Mouse (Mus musculus) left cerebral cortex, adult 8-10 months (tissue): Measurements from ENCODE around the gene Gfm1. TPM values are rescaled to one million over a fixed set of nuclear protein-coding genes. Genes with fewer than 3 reads are reported as not detected.
A peak's percentile ranks its signal among the peaks of the same experiment; 100 is the strongest.

ENCODE experiments used
- DNase-seq, 2 experiments: peaks; one replicate each; pipeline ENCODE4 v3.0.0; 2022; ENCODE audit warnings: low spot score in 2 of 2
- total RNA-seq, 4 experiments: library from RNA; stranded (reverse); gene quantifications; 2 replicates each; pipeline ENCODE4 v1.2.4; 2022

Gfm1 gene
- total RNA-seq: 10 to 100 TPM; 48.0 to 60.1 (median 52.6) TPM

DNA sequence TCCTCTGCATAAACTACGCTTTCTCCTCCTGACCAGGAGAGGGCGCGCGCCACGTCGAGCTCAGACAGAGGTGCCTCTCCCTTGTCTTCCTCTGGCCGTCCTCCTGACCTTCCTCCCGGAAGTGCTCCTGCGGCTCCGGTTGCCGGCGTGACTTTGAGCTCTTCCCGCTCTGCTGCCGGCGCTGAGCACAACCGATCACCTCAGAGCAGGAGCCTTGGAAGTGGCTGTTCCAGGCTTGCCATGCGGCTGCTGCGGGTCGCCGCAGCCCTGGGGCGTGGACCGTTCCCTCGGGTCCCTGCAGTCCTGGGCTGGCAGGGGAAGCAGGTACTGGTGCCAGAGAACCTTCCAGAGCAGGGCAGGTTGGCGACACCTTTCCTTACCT is at the start of gene Gfm1:
Gene Gfm1 (plus strand): TSS at position 98 of the 382 bp plus-strand sequence.
- peak; percentile 72 to 84 for DNase-seq

GRCm38 (mm10) chr3:67429338-67429998 is 428 bp upstream of the Gfm1 start:
- no peak for DNase-seq

GRCm38 (mm10) chr3:67434011-67434410 is 4.1 kb downstream of the Gfm1 start:
- no peak for DNase-seq

- no peak for DNase-seq
These were observed 17.2 kb downstream of the Gfm1 start for GRCm38 (mm10) chr3:67447143-67447542.

- DNase-seq: peak in 1 of 2 experiments; percentile 18
These were observed 19.8 kb downstream of the Gfm1 start for GRCm38 (mm10) chr3:67449660-67450059.

- DNase-seq: no peak
These were observed 20.8 kb downstream of the Gfm1 start for GRCm38 (mm10) chr3:67450601-67451210.

DNA sequence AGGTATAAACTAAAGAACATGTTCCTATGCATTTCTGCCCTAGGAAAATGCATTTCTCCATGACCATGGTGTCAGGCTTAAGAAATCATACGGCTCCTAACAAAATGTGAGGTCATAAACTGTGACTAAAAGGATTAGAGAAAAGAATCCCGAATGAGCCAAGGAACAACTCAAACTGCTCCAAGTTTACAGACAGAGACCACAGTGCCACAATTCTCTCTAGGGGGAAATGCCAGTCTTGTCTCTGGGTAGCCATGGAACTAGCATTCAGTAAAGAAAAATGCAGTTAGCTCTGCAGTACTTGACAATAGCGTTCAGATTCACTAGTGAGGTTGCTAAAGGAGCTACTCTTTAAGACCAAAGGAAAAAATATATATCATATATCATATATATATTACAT is 30.0 kb downstream of the Gfm1 start:
- no peak for DNase-seq

- DNase-seq: no peak
These were observed 32.1 kb downstream of the Gfm1 start for GRCm38 (mm10) chr3:67462015-67462414.

- no peak for DNase-seq
These were observed 32.7 kb downstream of the Gfm1 start for GRCm38 (mm10) chr3:67462578-67462977.

DNA sequence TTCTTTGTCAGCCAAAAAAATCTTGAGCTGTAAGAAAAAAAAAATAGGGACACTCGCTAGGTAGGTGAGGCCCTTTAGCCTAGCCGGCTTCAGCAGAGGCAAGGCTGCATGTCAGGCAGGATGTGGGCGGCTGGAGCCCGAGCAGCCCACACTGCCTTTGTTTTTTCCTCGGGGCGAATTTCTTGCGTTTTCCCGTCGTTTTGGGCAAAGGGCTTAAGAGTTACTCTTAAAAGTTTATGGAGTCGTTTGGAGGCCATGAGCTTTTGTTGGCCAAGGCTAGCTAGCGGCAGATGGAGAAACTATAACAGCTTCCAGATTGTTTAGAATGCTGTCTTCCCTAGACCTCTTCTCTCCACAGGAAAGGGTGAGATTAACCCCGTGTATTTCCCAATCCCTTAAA is 33.1 kb downstream of the Gfm1 start:
- DNase-seq: no peak

GRCm38 (mm10) chr3:67463450-67464372 is 33.8 kb downstream of the Gfm1 start, which contains the start of gene Lxn:
Lxn (minus strand) TSS chr3:67463926.
- DNase-seq: peak; percentile 46 to 57

GRCm38 (mm10) chr3:67466576-67466975 is 36.7 kb downstream of the Gfm1 start:
- no peak for DNase-seq

- DNase-seq: no peak
These were observed 37.4 kb downstream of the Gfm1 start for GRCm38 (mm10) chr3:67467281-67467680.

DNA sequence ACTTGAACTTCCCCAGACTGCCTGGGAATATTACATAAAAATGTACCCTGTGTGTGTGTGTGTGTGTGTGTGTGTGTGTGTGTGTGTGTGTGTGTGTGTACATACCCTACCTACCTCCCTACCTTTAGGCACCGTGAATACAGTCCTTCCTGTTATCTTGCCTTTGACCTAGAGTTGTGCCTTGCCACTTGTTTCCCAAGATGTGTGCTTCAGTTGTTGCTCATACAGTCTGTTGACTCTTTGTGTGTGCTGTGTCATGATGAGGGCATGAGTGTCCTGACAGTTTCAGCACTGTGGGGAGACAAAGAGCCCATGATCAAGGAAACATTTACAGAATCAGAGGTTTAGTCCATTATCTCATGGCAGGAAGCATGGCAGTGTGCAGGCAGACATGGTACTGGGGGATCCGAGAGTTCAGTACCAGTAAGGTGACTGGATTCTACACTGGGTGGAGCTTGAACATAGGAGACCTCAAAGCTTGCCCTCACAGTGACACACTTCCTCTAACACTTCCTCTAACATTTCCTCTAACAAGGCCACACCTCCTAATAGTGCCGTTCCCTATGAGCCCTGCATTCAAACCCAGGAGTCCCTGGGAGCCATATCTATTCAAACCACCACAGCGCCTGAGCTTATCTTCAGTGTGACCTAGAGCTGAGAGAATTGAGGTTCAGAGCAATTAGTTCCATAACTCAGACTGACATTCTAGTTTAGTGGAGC is 41.7 kb downstream of the Gfm1 start:
- DNase-seq: no peak

- DNase-seq: no peak
These were observed 43.5 kb downstream of the Gfm1 start for GRCm38 (mm10) chr3:67473438-67473837.

GRCm38 (mm10) chr3:67479806-67480205 is 49.9 kb downstream of the Gfm1 start:
- DNase-seq: no peak

- no peak for DNase-seq
These were observed 52.5 kb downstream of the Gfm1 start for GRCm38 (mm10) chr3:67482400-67482799.

DNA sequence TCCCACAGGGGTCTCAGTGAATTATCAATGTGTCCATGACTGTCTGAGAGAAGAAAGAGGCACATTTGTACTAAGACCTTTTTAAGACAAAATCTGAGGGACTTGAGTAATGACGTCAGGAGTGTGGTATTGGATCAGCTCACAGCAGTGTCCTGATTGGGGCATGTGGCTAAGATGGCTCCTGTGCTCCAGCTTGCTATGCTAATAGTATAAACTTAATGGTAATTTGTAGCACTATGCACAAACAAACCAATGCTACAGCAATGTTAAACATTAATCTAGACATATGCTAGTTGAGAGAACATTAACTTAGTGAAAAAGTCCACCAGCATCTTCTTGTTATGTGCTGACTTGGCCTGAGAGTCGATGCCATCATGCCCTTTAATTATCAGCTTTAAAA is 55.3 kb downstream of the Gfm1 start:
- DNase-seq: no peak

DNA sequence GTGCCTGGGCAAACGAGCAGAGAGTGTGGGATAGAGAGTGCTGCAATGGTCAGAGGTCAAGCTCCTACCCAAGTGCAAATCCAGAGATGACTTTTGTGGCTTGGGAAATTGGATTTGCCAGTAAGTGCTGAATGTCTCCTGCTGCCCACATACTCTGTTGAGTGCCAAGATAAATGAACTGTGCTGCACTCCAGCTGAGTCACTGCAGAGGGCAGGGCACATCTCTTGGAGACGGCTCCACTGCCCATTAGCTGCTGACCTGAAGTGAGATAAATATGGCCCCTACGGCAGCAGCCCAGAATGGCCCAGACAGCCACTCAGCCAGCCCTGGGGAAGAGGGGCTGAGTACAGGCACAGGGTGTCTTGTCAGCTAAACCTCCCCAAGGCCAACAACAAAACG is 60.3 kb downstream of the Gfm1 start:
- DNase-seq: no peak

DNA sequence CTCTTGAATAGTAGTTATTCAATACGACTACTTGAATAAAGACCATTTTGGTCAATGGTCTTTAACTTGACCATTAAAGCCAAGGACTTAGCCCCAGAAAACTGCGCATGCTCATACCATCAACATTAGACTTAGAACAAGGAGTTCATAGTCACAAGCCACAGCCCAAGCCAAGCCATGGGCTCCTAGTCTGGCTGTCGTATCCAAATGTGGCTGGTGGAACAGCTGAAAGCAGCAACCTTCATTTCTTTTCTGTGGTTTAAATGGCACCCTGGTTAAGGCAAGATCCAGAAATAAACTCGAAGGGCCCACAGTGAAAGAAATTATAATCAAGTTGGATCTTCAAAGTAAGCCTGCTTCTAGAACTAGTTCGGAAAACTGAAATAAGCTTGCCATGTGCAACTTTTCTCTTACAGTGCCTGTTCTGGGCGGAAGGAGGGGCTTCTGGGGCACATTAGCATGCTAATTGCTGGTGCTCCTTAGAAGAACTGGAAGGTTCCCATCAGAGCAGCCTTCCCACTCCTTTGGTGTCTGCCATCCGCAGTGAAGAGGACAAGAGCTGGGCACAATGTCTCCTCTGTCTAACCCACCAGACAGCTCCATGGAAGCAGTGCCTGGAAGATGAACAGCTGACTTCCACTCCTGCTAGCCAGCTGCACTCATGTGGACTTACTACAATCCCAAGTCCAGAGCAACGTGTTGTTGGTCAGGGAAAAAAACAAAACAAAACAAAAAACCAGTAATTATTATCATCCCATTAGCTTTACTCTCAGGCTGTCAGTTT is 62.4 kb downstream of the Gfm1 start:
- peak in 1 of 2 experiments; percentile 37 for DNase-seq

- DNase-seq: no peak
These were observed 63.2 kb downstream of the Gfm1 start for GRCm38 (mm10) chr3:67493132-67493531.
